Mouse (Mus musculus) MEL (cell line): ENCODE data around the gene Mrpl57. TPM values are rescaled to one million over a fixed set of nuclear protein-coding genes. Genes with fewer than 3 reads are reported as not detected.

ENCODE experiments used
- DNase-seq: peaks from one replicate; pipeline ENCODE4 v3.0.0; 2011; ENCODE audit warnings: low read depth, low spot score
- H3K27ac ChIP-seq: 2 replicates; pipeline ENCODE4 v1.5.1; 2012; ENCODE audit warnings: low read depth, mild to moderate bottlenecking, control low read depth, low read length, moderate library complexity; ENCODE audit not compliant: control insufficient read depth
- H3K27me3 ChIP-seq, 2 experiments: fragments of 150-350 bp in 1 of 2; sonication (generic) in 1 of 2; 2 replicates each; pipeline ENCODE4 v1.6.1; 2012; ENCODE audit warnings: low read length in 2 of 2, mild to moderate bottlenecking in 2 of 2, improper control_type of control experiment in 1 of 2, moderate library complexity in 1 of 2; ENCODE audit not compliant: insufficient read depth in 2 of 2, control insufficient read depth in 1 of 2
- H3K36me3 ChIP-seq, 2 experiments: 2 replicates each; pipeline ENCODE4 v1.6.1; 2012 to 2014; ENCODE audit warnings: low read length in 2 of 2, improper control_type of control experiment in 1 of 2, inconsistent platforms in 1 of 2, mild to moderate bottlenecking in 1 of 2; ENCODE audit not compliant: insufficient read depth in 2 of 2, control insufficient read depth in 1 of 2
- H3K4me1 ChIP-seq, 2 experiments: fragments of 150-350 bp in 1 of 2; sonication (generic) in 1 of 2; 2 replicates each; pipeline ENCODE4 v1.6.1; 2012; ENCODE audit warnings: low read length in 2 of 2, improper control_type of control experiment in 1 of 2, mild to moderate bottlenecking in 1 of 2; ENCODE audit not compliant: insufficient read depth in 2 of 2, control insufficient read depth in 1 of 2
- H3K4me3 ChIP-seq, 2 experiments: fragments of 150-350 bp in 1 of 2; sonication (generic) in 1 of 2; 2 replicates each; pipeline ENCODE4 v1.5.1; 2012; ENCODE audit warnings: low read depth in 2 of 2, low read length in 2 of 2, mild to moderate bottlenecking in 2 of 2, moderate library complexity in 2 of 2, control low read depth in 1 of 2, improper control_type of control experiment in 1 of 2; ENCODE audit not compliant: control insufficient read depth in 1 of 2, insufficient read depth in 1 of 2
- H3K79me2 ChIP-seq: 2 replicates; pipeline ENCODE4 v1.6.1; 2012; ENCODE audit warnings: mild to moderate bottlenecking, low read length, moderate library complexity; ENCODE audit not compliant: control insufficient read depth, poor library complexity, insufficient read depth
- H3K9ac ChIP-seq: 2 replicates; pipeline ENCODE4 v1.6.1; 2012; ENCODE audit warnings: low read depth, mild to moderate bottlenecking, control low read depth, low read length, moderate library complexity; ENCODE audit not compliant: control insufficient read depth, poor library complexity, severe bottlenecking
- H3K9me3 ChIP-seq: fragments of 150-350 bp; sonication (generic); replicated peaks from 2 replicates; pipeline ENCODE4 v1.6.1; 2012; ENCODE audit warnings: mild to moderate bottlenecking, low read length, improper control_type of control experiment, moderate library complexity; ENCODE audit not compliant: insufficient read depth
- CHD2 ChIP-seq: IDR thresholded peaks from 2 replicates; pipeline ENCODE4 v1.6.1; 2011; ENCODE audit warnings: low read length, improper control_type of control experiment
- CTCF ChIP-seq, 3 experiments: IDR thresholded peaks in 2 of 3; conservative IDR thresholded peaks in 1 of 3; 2 replicates each; pipeline ENCODE4 v1.5.1; 2011 to 2012; ENCODE audit warnings: low read length in 3 of 3, low read depth in 2 of 3, mild to moderate bottlenecking in 2 of 3, improper control_type of control experiment in 1 of 3, inconsistent platforms in 1 of 3, mixed read lengths in 1 of 3, moderate library complexity in 1 of 3; ENCODE audit not compliant: control insufficient read depth in 1 of 3, insufficient read depth in 1 of 3, poor library complexity in 1 of 3, severe bottlenecking in 1 of 3
- E2F4 ChIP-seq: IDR thresholded peaks from 2 replicates; pipeline ENCODE4 v1.6.1; 2011; ENCODE audit warnings: low read depth, low read length, improper control_type of control experiment, borderline replicate concordance
- ELF1 ChIP-seq: IDR thresholded peaks from 2 replicates; pipeline ENCODE4 v1.6.1; 2014; ENCODE audit warnings: low read depth, mild to moderate bottlenecking, inconsistent platforms, low read length, improper control_type of control experiment, moderate library complexity
- EP300 ChIP-seq, 2 experiments: IDR thresholded peaks; 2 replicates each; pipeline ENCODE4 v1.6.1; 2011; ENCODE audit warnings: improper control_type of control experiment in 2 of 2, low read length in 2 of 2, low read depth in 1 of 2, mild to moderate bottlenecking in 1 of 2
- GABPA ChIP-seq: IDR thresholded peaks from 2 replicates; pipeline ENCODE4 v1.6.1; 2012; ENCODE audit warnings: low read depth, mild to moderate bottlenecking, inconsistent platforms, low read length, improper control_type of control experiment, moderate library complexity
- GATA1 ChIP-seq: IDR thresholded peaks from 2 replicates; pipeline ENCODE4 v1.6.1; 2011; ENCODE audit warnings: low read depth, low read length, improper control_type of control experiment
- HCFC1 ChIP-seq: IDR thresholded peaks from 2 replicates; pipeline ENCODE4 v1.6.1; 2012; ENCODE audit warnings: low read depth, mild to moderate bottlenecking, inconsistent platforms, low read length, improper control_type of control experiment, moderate library complexity
- JUND ChIP-seq: IDR thresholded peaks from 2 replicates; pipeline ENCODE4 v1.6.1; 2011; ENCODE audit warnings: low read depth, mild to moderate bottlenecking, improper control_type of control experiment, low read length
- KAT2A ChIP-seq: conservative IDR thresholded peaks from 2 replicates; pipeline ENCODE4 v1.6.1; 2012; ENCODE audit warnings: low read depth, low read length, improper control_type of control experiment, inconsistent platforms
- MAX ChIP-seq: IDR thresholded peaks from 2 replicates; pipeline ENCODE4 v1.6.1; 2011; ENCODE audit warnings: low read length, improper control_type of control experiment
- MAZ ChIP-seq: IDR thresholded peaks from 2 replicates; pipeline ENCODE4 v1.6.1; 2012; ENCODE audit warnings: low read depth, mild to moderate bottlenecking, inconsistent platforms, low read length, improper control_type of control experiment
- MXI1 ChIP-seq: IDR thresholded peaks from 2 replicates; pipeline ENCODE4 v1.6.1; 2011; ENCODE audit warnings: mild to moderate bottlenecking, low read depth, low read length, improper control_type of control experiment
- MYB ChIP-seq: IDR thresholded peaks from 2 replicates; pipeline ENCODE4 v1.6.1; 2011; ENCODE audit warnings: mild to moderate bottlenecking, low read depth, low read length, improper control_type of control experiment
- MYC ChIP-seq: IDR thresholded peaks from 2 replicates; pipeline ENCODE4 v1.6.1; 2011; ENCODE audit warnings: low read depth, mild to moderate bottlenecking, low read length, improper control_type of control experiment, moderate library complexity
- NELFE ChIP-seq: IDR thresholded peaks from 2 replicates; pipeline ENCODE4 v1.6.1; 2011; ENCODE audit warnings: low read depth, low read length, improper control_type of control experiment
- POLR2A ChIP-seq, 2 experiments: IDR thresholded peaks; 2 replicates each; pipeline ENCODE4 v1.6.1; 2011 to 2012; ENCODE audit warnings: low read length in 2 of 2, mild to moderate bottlenecking in 2 of 2, control low read depth in 1 of 2, improper control_type of control experiment in 1 of 2, low read depth in 1 of 2, moderate library complexity in 1 of 2; ENCODE audit not compliant: control insufficient read depth in 1 of 2, insufficient read depth in 1 of 2, poor library complexity in 1 of 2
- POLR2AphosphoS2 ChIP-seq: IDR thresholded peaks from 2 replicates; pipeline ENCODE4 v1.6.1; 2011; ENCODE audit warnings: low read length, improper control_type of control experiment
- POLR2AphosphoS5 ChIP-seq: IDR thresholded peaks from 2 replicates; pipeline ENCODE4 v1.6.1; 2012; ENCODE audit warnings: low read depth, borderline replicate concordance, mild to moderate bottlenecking, inconsistent platforms, low read length, moderate library complexity, mixed read lengths
- SIN3A ChIP-seq: IDR thresholded peaks from 2 replicates; pipeline ENCODE4 v1.6.1; 2012; ENCODE audit warnings: low read length, improper control_type of control experiment, inconsistent platforms
- SMC3 ChIP-seq: IDR thresholded peaks from 2 replicates; pipeline ENCODE4 v1.6.1; 2011; ENCODE audit warnings: low read depth, low read length, improper control_type of control experiment
- TAL1 ChIP-seq: IDR thresholded peaks from 2 replicates; pipeline ENCODE4 v1.6.1; 2012; ENCODE audit warnings: mild to moderate bottlenecking, inconsistent platforms, low read length, moderate library complexity, mixed read lengths
- TCF12 ChIP-seq: IDR thresholded peaks from 2 replicates; pipeline ENCODE4 v1.6.1; 2014; ENCODE audit warnings: low read depth, mild to moderate bottlenecking, inconsistent platforms, low read length, improper control_type of control experiment, moderate library complexity
- USF2 ChIP-seq, 2 experiments: IDR thresholded peaks; 2 replicates each; pipeline ENCODE4 v1.6.1; 2011 to 2012; ENCODE audit warnings: improper control_type of control experiment in 2 of 2, low read length in 2 of 2, borderline replicate concordance in 1 of 2, inconsistent platforms in 1 of 2, low read depth in 1 of 2, mild to moderate bottlenecking in 1 of 2; ENCODE audit not compliant: insufficient read depth in 1 of 2
- ZC3H11A ChIP-seq: IDR thresholded peaks from 2 replicates; pipeline ENCODE4 v1.6.1; 2012; ENCODE audit warnings: low read depth, mild to moderate bottlenecking, inconsistent platforms, low read length, improper control_type of control experiment
- ZMIZ1 ChIP-seq: IDR thresholded peaks from 2 replicates; pipeline ENCODE4 v1.6.1; 2012; ENCODE audit warnings: low read depth, mild to moderate bottlenecking, inconsistent platforms, low read length, improper control_type of control experiment, moderate library complexity
- polyA plus RNA-seq, 2 experiments: library from polyadenylated mRNA; stranded (reverse) in 1 of 2; unstranded in 1 of 2; fragments of >175 nt in 1 of 2; fragments of >200 nt in 1 of 2; gene quantifications; 2 replicates each; pipeline versions ENCODE4 v1.2.1 to v1.2.4; 2012; ENCODE audit warnings: low replicate concordance in 2 of 2, low read depth in 1 of 2; ENCODE audit not compliant: insufficient read length in 2 of 2, insufficient read depth in 1 of 2, missing spikeins in 1 of 2
- total RNA-seq: library from RNA; depleted of rRNA; stranded (reverse); fragments of 300-350 nt; gene quantifications from 2 replicates; pipeline ENCODE4 v1.2.3, GENCODE M21; 2012

Mrpl57 gene
- total and polyA plus RNA-seq, 3 experiments, result 126 to 184 TPM; not detected in 1

DNA sequence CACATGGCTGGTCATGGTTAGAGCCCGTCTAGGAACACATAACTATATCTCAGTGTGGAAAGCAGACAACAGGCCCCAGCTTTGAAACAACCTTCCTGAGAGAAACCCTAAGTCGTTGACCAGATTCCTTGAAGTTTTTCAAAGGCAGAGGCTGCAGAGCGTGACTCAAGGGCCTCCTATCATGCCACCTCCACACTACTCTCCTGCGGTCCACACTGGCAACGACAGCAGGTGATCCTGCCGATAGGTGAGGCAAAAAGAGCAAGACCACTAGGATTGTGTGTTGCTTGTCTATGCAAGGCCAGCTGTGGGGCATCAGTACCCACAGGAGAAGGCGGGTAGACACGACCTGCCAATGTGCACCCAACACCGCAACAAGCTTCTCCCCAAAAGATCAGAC, 36.3 kb upstream of the Mrpl57 start:
- peaks cover 2 to 3% of the 10 kb centered on the region in 2 experiments for H3K27me3 ChIP-seq
- H3K79me2 ChIP-seq, result no peaks in the 10 kb centered on the region
- no peaks in the 10 kb centered on the region for H3K9me3 ChIP-seq
- DNase-seq, result no peak
- no peaks in the 10 kb centered on the region for H3K36me3 ChIP-seq
- H3K4me3 ChIP-seq, result no peak overlapping the region
- H3K27ac ChIP-seq, result no peak overlapping the region
- H3K9ac ChIP-seq, result no peak overlapping the region
- H3K4me1 ChIP-seq, result no peaks in the 10 kb centered on the region
- no peak for TF ChIP-seq ELF1
- TF ChIP-seq ZMIZ1, result no peak
- no peak for TF ChIP-seq JUND
- TF ChIP-seq GATA1, result no peak
- no peak for TF ChIP-seq TCF12
- TF ChIP-seq E2F4, result no peak
- no peak for TF ChIP-seq KAT2A
- TF ChIP-seq MAZ, result no peak
- no peak for TF ChIP-seq GABPA
- TF ChIP-seq SIN3A, result no peak
- no peak for TF ChIP-seq CHD2
- TF ChIP-seq SMC3, result no peak
- no peak for TF ChIP-seq MYB
- TF ChIP-seq EP300 (IDR thresholded peaks at IDR 0.05; ENCODE audit: low read depth in 1 of 2, low read length in 2 of 2), result no peak
- TF ChIP-seq MYC, result no peak

DNA sequence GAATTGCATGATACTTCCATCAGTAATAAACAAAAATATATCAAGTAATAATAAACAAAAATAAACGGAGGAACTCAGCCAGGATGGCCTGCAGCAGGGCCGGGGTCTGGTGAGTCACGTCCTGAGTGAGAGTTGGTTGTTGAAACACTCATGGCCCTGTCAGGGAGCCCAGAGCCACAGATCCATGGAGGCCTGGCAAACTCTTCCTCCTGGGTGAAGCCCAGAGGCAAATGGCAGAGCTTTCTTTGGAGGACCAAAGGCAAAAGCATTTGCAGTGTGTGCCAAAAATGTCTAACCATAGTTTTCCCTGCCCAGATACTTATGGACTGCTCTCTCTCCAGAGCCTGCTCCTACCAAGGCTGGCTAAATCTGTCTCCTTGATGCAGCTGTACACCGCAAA, 34.9 kb upstream of the Mrpl57 start:
- no peaks in the 10 kb centered on the region for H3K79me2 ChIP-seq

More for the DNA sequence above, 34.9 kb upstream of the Mrpl57 start:
- Histone ChIP-seq H3K27ac (no peak overlapping the region), H3K4me1 (no peaks in the 10 kb centered on the region), H3K4me3 (no peak overlapping the region), H3K36me3 (no peaks in the 10 kb centered on the region), H3K9me3 (no peaks in the 10 kb centered on the region), H3K27me3 (peaks cover 2 to 3% of the 10 kb centered on the region in 2 experiments), H3K9ac (no peak overlapping the region)
- no peak for TF ChIP-seq MAX
- no peak for TF ChIP-seq ELF1
- TF ChIP-seq CHD2, result no peak
- TF ChIP-seq NELFE, result no peak
- no peak for TF ChIP-seq EP300 (IDR thresholded peaks at IDR 0.05; ENCODE audit: low read depth in 1 of 2, low read length in 2 of 2)
- TF ChIP-seq ZC3H11A, result no peak
- TF ChIP-seq MXI1, result no peak
- no peak for TF ChIP-seq TAL1
- no peak for TF ChIP-seq POLR2AphosphoS5
- no peak for TF ChIP-seq POLR2A (IDR thresholded peaks at IDR 0.05; ENCODE audit: control insufficient read depth in 1 of 2, insufficient read depth in 1 of 2, low read depth in 1 of 2, low read length in 2 of 2, poor library complexity in 1 of 2)
- TF ChIP-seq SIN3A, result no peak
- no peak for TF ChIP-seq POLR2AphosphoS2
- no peak for TF ChIP-seq USF2 (IDR thresholded peaks at IDR 0.05; ENCODE audit: borderline replicate concordance in 1 of 2, insufficient read depth in 1 of 2, low read depth in 1 of 2, low read length in 2 of 2)
- TF ChIP-seq HCFC1, result no peak
- TF ChIP-seq GATA1, result no peak
- TF ChIP-seq JUND, result no peak
- TF ChIP-seq CTCF (IDR thresholded peaks at IDR 0.05 in 2 of 3, conservative IDR thresholded peaks at IDR 0.05 in 1 of 3; ENCODE audit: control insufficient read depth in 1 of 3, insufficient read depth in 1 of 3, low read depth in 2 of 3, low read length in 3 of 3, poor library complexity in 1 of 3, severe bottlenecking in 1 of 3), result no peak
- DNase-seq, result no peak
